8 mouse cellular contexts compared by ENCODE assay signal in the genomic region with DNA sequence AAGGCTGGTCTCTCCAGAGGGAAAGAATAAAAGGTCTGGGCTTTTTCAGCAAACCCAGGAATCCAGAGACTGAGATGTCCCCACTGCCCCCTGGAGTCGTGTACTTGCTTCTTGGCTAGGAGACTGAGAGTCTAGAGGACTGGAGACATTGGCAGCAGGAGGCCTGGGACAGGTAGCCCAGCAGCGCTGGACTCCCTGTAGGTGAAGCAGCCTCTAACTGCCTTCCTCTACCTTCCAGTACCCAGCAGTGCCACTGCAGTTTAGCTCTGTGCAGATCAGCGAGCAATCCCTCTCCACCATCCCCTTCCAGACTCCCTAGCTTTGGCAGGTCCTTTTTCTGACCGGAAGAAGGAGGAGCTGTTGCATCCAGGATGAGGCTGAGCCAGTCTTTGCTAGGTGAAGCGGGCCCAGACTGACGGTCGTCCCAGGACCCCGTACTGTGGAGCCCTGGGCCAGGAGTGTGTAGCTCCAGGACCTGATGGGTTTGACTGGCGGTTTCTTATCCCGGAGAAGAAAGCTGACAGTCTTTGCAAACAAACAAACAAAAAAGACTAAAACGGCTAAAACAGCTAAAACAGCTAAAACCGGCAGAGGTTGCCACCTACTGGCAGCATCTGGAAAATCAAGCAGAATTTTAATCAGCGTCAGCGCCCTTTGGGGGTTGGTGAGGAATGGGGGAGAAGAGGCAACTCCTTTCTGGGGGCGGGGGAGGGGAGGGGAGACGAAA. TPM values are rescaled to one million over a fixed set of nuclear protein-coding genes. Genes with fewer than 3 reads are reported as not detected.
DNase-seq lines count a peak whose midpoint lies in the region; ATAC-seq lines count a peak whose summit lies in the region.

No protein-coding gene starts in this region.

- H3K27me3 ChIP-seq in embryonic facial prominence, embryonic 10.5 days (replicated peaks; ENCODE audit: low read depth, poor library complexity, severe bottlenecking) = no peaks in the 10 kb centered on the region
- no peaks in the 10 kb centered on the region for H3K27me3 ChIP-seq in limb, embryonic 11.5 days (ENCODE audit: control insufficient read depth, insufficient read depth, low read length)
- H3K27me3 ChIP-seq in midbrain, embryonic 13.5 days = no peaks in the 10 kb centered on the region

- H3K4me3 ChIP-seq in embryonic facial prominence, embryonic 10.5 days = peak overlapping the region; percentile 63
- H3K4me3 ChIP-seq in limb, embryonic 11.5 days (ENCODE audit: low read depth, low read length) = peak overlapping the region; percentile 32
- H3K4me3 ChIP-seq in midbrain, embryonic 13.5 days (replicated peaks) = peak overlapping the region; percentile 56

- H3K9ac ChIP-seq in limb, embryonic 11.5 days (ENCODE audit: low read length) = peak overlapping the region; percentile 61
- peak overlapping the region; percentile 71 for H3K9ac ChIP-seq in midbrain, embryonic 13.5 days (replicated peaks)

- H3K27ac ChIP-seq in embryonic facial prominence, embryonic 10.5 days (replicated peaks) = peak overlapping the region; percentile 86
- H3K27ac ChIP-seq in limb, embryonic 11.5 days (replicated peaks; ENCODE audit: low read depth, low read length) = no peak overlapping the region
- H3K27ac ChIP-seq in midbrain, embryonic 13.5 days = peak overlapping the region; percentile 51

- peaks cover 7% of the 10 kb centered on the region for H3K4me1 ChIP-seq in embryonic facial prominence, embryonic 10.5 days
- no peaks in the 10 kb centered on the region for H3K4me1 ChIP-seq in limb, embryonic 11.5 days (ENCODE audit: control insufficient read depth, insufficient read depth, low read length)
- no peaks in the 10 kb centered on the region for H3K4me1 ChIP-seq in midbrain, embryonic 13.5 days (replicated peaks)

- peak overlapping the region; percentile 52 for H3K4me2 ChIP-seq in limb, embryonic 11.5 days (ENCODE audit: low read depth, severe bottlenecking)
- peak overlapping the region; percentile 58 for H3K4me2 ChIP-seq in midbrain, embryonic 13.5 days (replicated peaks)

- WGBS in embryonic facial prominence, embryonic 10.5 days = under 1% methylated on average over 16 of the region's 16 CpGs
- 1% methylated on average over 16 of the region's 16 CpGs for WGBS in limb, embryonic 11.5 days
- WGBS in midbrain, embryonic 13.5 days = 2% methylated on average over 16 of the region's 16 CpGs

- ATAC-seq in limb, embryonic 11.5 days (ENCODE audit: insufficient number of reproducible peaks, low FRiP score, low TSS enrichment, low read depth) = peak; percentile 86
- peak; percentile 97 for ATAC-seq in midbrain, embryonic 13.5 days

- no peaks in the 10 kb centered on the region for H3K36me3 ChIP-seq in embryonic facial prominence, embryonic 10.5 days (replicated peaks)
- no peaks in the 10 kb centered on the region for H3K36me3 ChIP-seq in limb, embryonic 11.5 days (ENCODE audit: control insufficient read depth, insufficient read depth, low read length)
- H3K36me3 ChIP-seq in midbrain, embryonic 13.5 days = no peaks in the 10 kb centered on the region

- DNase-seq in 3134 (ENCODE audit: extremely low read depth, insufficient read length, low spot score) = peak; percentile 62
- peak; percentile 63 for DNase-seq in adrenal gland, postnatal 14 days
- DNase-seq in embryonic facial prominence, embryonic 10.5 days (ENCODE audit: low spot score) = peak; percentile 69
- DNase-seq in heart, adult 18-20 months = peak; percentile 46 to 70
- DNase-seq in kidney, adult 18-20 months = peak; percentile 77
- peak; percentile 75 for DNase-seq in limb, embryonic 11.5 days (ENCODE audit: low spot score)
- DNase-seq in spleen, adult 18-20 months = peak; percentile 5 to 39

- no peaks in the 10 kb centered on the region for H3K9me3 ChIP-seq in embryonic facial prominence, embryonic 10.5 days
- H3K9me3 ChIP-seq in limb, embryonic 11.5 days (ENCODE audit: control insufficient read depth, low read length) = no peaks in the 10 kb centered on the region
- H3K9me3 ChIP-seq in midbrain, embryonic 13.5 days = no peaks in the 10 kb centered on the region

RNA-seq across cellular contexts. Expression of a gene that starts 32.7 kb away (rescaled TPM):
- 24.9 and 31.1 TPM in 2 replicates for total RNA-seq in adrenal gland, postnatal 14 days (2021)
- 5.0 and 5.4 TPM in 2 replicates for polyA plus RNA-seq in embryonic facial prominence, embryonic 10.5 days (2016; fragmentation: Nextera tagmentation; extraction: Ambion mirVana)
- 10 to 100 TPM in 1 of 2 experiments, 1 to 10 TPM in 1; 7.2 to 11.0 TPM for total RNA-seq in heart, adult 18-20 months (2021)
- 7.0 and 7.9 TPM in 2 replicates for polyA plus RNA-seq in limb, embryonic 11.5 days (2014; fragmentation: Nextera tagmentation; extraction: Ambion mirVana)
- 13.2 and 16.5 TPM in 2 replicates for polyA plus RNA-seq in midbrain, embryonic 13.5 days (2015; fragmentation: Nextera tagmentation; extraction: Ambion mirVana)

Comparison
In these comparisons a context has a peak if more than half of its experiments do, and no peak if none do; other contexts are left out.
1. DNase-seq: peak in every context shown above with its lines; median percentile 77 in kidney, adult 18-20 months; 75 in limb, embryonic 11.5 days; 69 in embryonic facial prominence, embryonic 10.5 days; 63 in adrenal gland, postnatal 14 days; 62 in 3134; 58 in heart, adult 18-20 months; 22 in spleen, adult 18-20 months.